8 mouse cellular contexts compared by ENCODE assay signal in the genomic region with DNA sequence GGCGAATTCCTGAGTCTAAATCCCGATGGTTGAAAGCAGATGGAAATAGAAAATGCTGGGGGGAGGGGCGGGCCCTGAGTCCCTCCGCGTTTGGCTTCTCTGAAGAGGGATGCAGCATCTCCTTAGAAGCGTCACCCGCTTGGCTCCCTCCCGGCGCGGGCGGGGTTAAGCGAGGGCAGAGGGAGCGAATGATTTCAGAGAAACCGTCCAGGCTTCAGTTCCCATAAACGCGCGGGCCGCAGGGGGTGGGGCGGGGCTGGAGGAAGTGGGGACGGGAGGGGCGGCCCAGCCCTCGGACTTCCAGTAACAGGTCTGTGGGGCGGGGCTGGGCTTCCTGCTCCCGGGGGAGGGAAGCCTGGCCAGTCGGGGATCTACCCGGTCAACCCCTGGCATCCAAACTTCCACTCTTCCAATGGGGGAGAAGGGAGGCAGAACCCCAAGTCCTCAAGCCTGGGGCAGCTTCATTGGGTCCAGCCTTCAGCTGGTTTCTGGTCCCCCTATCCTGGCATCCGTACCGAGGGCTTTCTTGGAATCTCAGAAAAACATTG. TPM values are rescaled to one million over a fixed set of nuclear protein-coding genes. Genes with fewer than 3 reads are reported as not detected.
DNase-seq lines count a peak whose midpoint lies in the region; ATAC-seq lines count a peak whose summit lies in the region.

No protein-coding gene starts in this region.

- peak overlapping the region; percentile 72 for H3K4me2 ChIP-seq in embryonic facial prominence, embryonic 13.5 days
- peak overlapping the region; percentile 84 for H3K4me2 ChIP-seq in heart, embryonic 12.5 days
- peak overlapping the region; percentile 70 for H3K4me2 ChIP-seq in kidney, embryonic 15.5 days
- H3K4me2 ChIP-seq in liver, embryonic 15.5 days, result peak overlapping the region; percentile 58

- peaks cover 29% of the 10 kb centered on the region for H3K4me1 ChIP-seq in embryonic facial prominence, embryonic 13.5 days
- H3K4me1 ChIP-seq in heart, embryonic 12.5 days (replicated peaks), result peaks cover 25% of the 10 kb centered on the region
- H3K4me1 ChIP-seq in kidney, embryonic 15.5 days, result peaks cover 38% of the 10 kb centered on the region
- H3K4me1 ChIP-seq in liver, embryonic 15.5 days (replicated peaks), result peaks cover 45% of the 10 kb centered on the region

- H3K27ac ChIP-seq in embryonic facial prominence, embryonic 13.5 days, result peak overlapping the region; percentile 69
- H3K27ac ChIP-seq in heart, embryonic 12.5 days (ENCODE audit: poor library complexity, severe bottlenecking), result no peak overlapping the region
- peak overlapping the region; percentile 67 for H3K27ac ChIP-seq in kidney, embryonic 15.5 days
- H3K27ac ChIP-seq in liver, embryonic 15.5 days (replicated peaks), result peak overlapping the region; percentile 85

- peak overlapping the region; percentile 66 for H3K9ac ChIP-seq in embryonic facial prominence, embryonic 13.5 days
- H3K9ac ChIP-seq in heart, embryonic 12.5 days, result peak overlapping the region; percentile 58
- peak overlapping the region; percentile 45 for H3K9ac ChIP-seq in kidney, embryonic 15.5 days
- peak overlapping the region; percentile 39; the same call in 1 of the 2 replicates for H3K9ac ChIP-seq in liver, embryonic 15.5 days

- peak; percentile 39 for DNase-seq in right cerebral cortex, adult 18-20 months
- DNase-seq in right cerebral cortex, postnatal 36 days (ENCODE audit: low spot score in 2 of 2), result no peak
- DNase-seq in neural tube, embryonic 10.5 days (ENCODE audit: extremely low spot score, low spot score), result peak; percentile 68
- peak; percentile 91 for DNase-seq in testis, postnatal 10 days (ENCODE audit: low spot score)

- H3K36me3 ChIP-seq in embryonic facial prominence, embryonic 13.5 days, result no peaks in the 10 kb centered on the region
- no peaks in the 10 kb centered on the region for H3K36me3 ChIP-seq in heart, embryonic 12.5 days
- H3K36me3 ChIP-seq in kidney, embryonic 15.5 days, result no peaks in the 10 kb centered on the region
- H3K36me3 ChIP-seq in liver, embryonic 15.5 days (replicated peaks), result peaks cover 6% of the 10 kb centered on the region; the same call in 1 of the 2 replicates

- 0 out of 2 replicates have a peak, but pooled peaks cover 5% of the 10 kb centered on the region for H3K9me3 ChIP-seq in embryonic facial prominence, embryonic 13.5 days
- H3K9me3 ChIP-seq in heart, embryonic 12.5 days (replicated peaks), result peaks cover 5% of the 10 kb centered on the region
- H3K9me3 ChIP-seq in kidney, embryonic 15.5 days (replicated peaks), result no peaks in the 10 kb centered on the region
- H3K9me3 ChIP-seq in liver, embryonic 15.5 days (replicated peaks), result no peaks in the 10 kb centered on the region; the same call in 1 of the 2 replicates

- under 1% methylated on average over 28 of the region's 28 CpGs for WGBS in embryonic facial prominence, embryonic 13.5 days
- WGBS in heart, embryonic 12.5 days, result under 1% methylated on average over 28 of the region's 28 CpGs
- WGBS in kidney, embryonic 15.5 days, result under 1% methylated on average over 28 of the region's 28 CpGs
- WGBS in liver, embryonic 15.5 days (ENCODE audit: insufficient replicate concordance), result under 1% methylated on average over 27 of the region's 28 CpGs

- peaks cover 29% of the 10 kb centered on the region for H3K27me3 ChIP-seq in embryonic facial prominence, embryonic 13.5 days
- peaks cover 41% of the 10 kb centered on the region for H3K27me3 ChIP-seq in heart, embryonic 12.5 days (replicated peaks)
- peaks cover 30% of the 10 kb centered on the region for H3K27me3 ChIP-seq in kidney, embryonic 15.5 days
- peaks cover 21% of the 10 kb centered on the region for H3K27me3 ChIP-seq in liver, embryonic 15.5 days

- ATAC-seq in embryonic facial prominence, embryonic 13.5 days (ENCODE audit: insufficient number of reproducible peaks, insufficient read depth, low FRiP score, low TSS enrichment, low read depth), result peak; percentile 63
- peak; percentile 63 for ATAC-seq in heart, embryonic 12.5 days (ENCODE audit: insufficient number of reproducible peaks, low FRiP score)
- ATAC-seq in kidney, embryonic 15.5 days (replicated peaks; ENCODE audit: low FRiP score), result peak; percentile 57
- ATAC-seq in liver, embryonic 15.5 days (ENCODE audit: insufficient read depth), result peak; percentile 51

- peak overlapping the region; percentile 48 for H3K4me3 ChIP-seq in embryonic facial prominence, embryonic 13.5 days
- peak overlapping the region; percentile 54 for H3K4me3 ChIP-seq in heart, embryonic 12.5 days
- peak overlapping the region; percentile 44 for H3K4me3 ChIP-seq in kidney, embryonic 15.5 days (replicated peaks)
- peak overlapping the region; percentile 45 for H3K4me3 ChIP-seq in liver, embryonic 15.5 days (replicated peaks)

RNA-seq across cellular contexts. Expression of a gene that starts 6.3 kb away (rescaled TPM):
- 2.2 and 3.6 TPM in 2 replicates for polyA plus RNA-seq in embryonic facial prominence, embryonic 13.5 days (2015; fragmentation: Nextera tagmentation; extraction: Ambion mirVana)
- 1.4 and 1.7 TPM in 2 replicates for polyA plus RNA-seq in heart, embryonic 12.5 days (2016; fragmentation: Nextera tagmentation; extraction: Ambion mirVana)
- polyA plus RNA-seq in kidney, embryonic 15.5 days (2015; fragmentation: Nextera tagmentation; extraction: Ambion mirVana), result 3.9 and 4.9 TPM in 2 replicates
- 4.7 and 5.3 TPM in 2 replicates for polyA plus RNA-seq in liver, embryonic 15.5 days (2015; fragmentation: Nextera tagmentation; extraction: Ambion mirVana)

RNA-seq across cellular contexts. Expression of a gene that starts 19.7 kb away (rescaled TPM):
- 8.1 and 10.4 TPM in 2 replicates for polyA plus RNA-seq in embryonic facial prominence, embryonic 13.5 days (2015; fragmentation: Nextera tagmentation; extraction: Ambion mirVana)
- polyA plus RNA-seq in heart, embryonic 12.5 days (2016; fragmentation: Nextera tagmentation; extraction: Ambion mirVana), result 0.27 TPM in 1 of 2 replicates, not detected in the other
- 8.3 and 9.1 TPM in 2 replicates for polyA plus RNA-seq in kidney, embryonic 15.5 days (2015; fragmentation: Nextera tagmentation; extraction: Ambion mirVana)
- 3.5 and 3.8 TPM in 2 replicates for polyA plus RNA-seq in liver, embryonic 15.5 days (2015; fragmentation: Nextera tagmentation; extraction: Ambion mirVana)

RNA-seq across cellular contexts. Expression of a gene that starts 35.5 kb away (rescaled TPM):
- polyA plus RNA-seq in embryonic facial prominence, embryonic 13.5 days (2015; fragmentation: Nextera tagmentation; extraction: Ambion mirVana), result 0.28 and 0.72 TPM in 2 replicates
- polyA plus RNA-seq in heart, embryonic 12.5 days (2016; fragmentation: Nextera tagmentation; extraction: Ambion mirVana), result not detected in 2 replicates
- 0.16 TPM in 1 of 2 replicates, not detected in the other for polyA plus RNA-seq in kidney, embryonic 15.5 days (2015; fragmentation: Nextera tagmentation; extraction: Ambion mirVana)
- polyA plus RNA-seq in liver, embryonic 15.5 days (2015; fragmentation: Nextera tagmentation; extraction: Ambion mirVana), result not detected in 2 replicates

RNA-seq across cellular contexts. Expression of a gene that starts 44.8 kb away (rescaled TPM):
- polyA plus RNA-seq in embryonic facial prominence, embryonic 13.5 days (2015; fragmentation: Nextera tagmentation; extraction: Ambion mirVana), result not detected in 2 replicates
- not detected in 2 replicates for polyA plus RNA-seq in heart, embryonic 12.5 days (2016; fragmentation: Nextera tagmentation; extraction: Ambion mirVana)
- not detected in 2 replicates for polyA plus RNA-seq in kidney, embryonic 15.5 days (2015; fragmentation: Nextera tagmentation; extraction: Ambion mirVana)
- not detected in 2 replicates for polyA plus RNA-seq in liver, embryonic 15.5 days (2015; fragmentation: Nextera tagmentation; extraction: Ambion mirVana)

RNA-seq across cellular contexts. Expression of a gene that starts 45.5 kb away (rescaled TPM):
- 98.1 and 116 TPM in 2 replicates for polyA plus RNA-seq in embryonic facial prominence, embryonic 13.5 days (2015; fragmentation: Nextera tagmentation; extraction: Ambion mirVana)
- polyA plus RNA-seq in heart, embryonic 12.5 days (2016; fragmentation: Nextera tagmentation; extraction: Ambion mirVana), result 232 and 245 TPM in 2 replicates
- 244 and 257 TPM in 2 replicates for polyA plus RNA-seq in kidney, embryonic 15.5 days (2015; fragmentation: Nextera tagmentation; extraction: Ambion mirVana)
- 10.3 and 11.3 TPM in 2 replicates for polyA plus RNA-seq in liver, embryonic 15.5 days (2015; fragmentation: Nextera tagmentation; extraction: Ambion mirVana)

Comparison
In these comparisons a context has a peak if more than half of its experiments do, and no peak if none do; other contexts are left out.
1. DNase-seq: peak in right cerebral cortex, adult 18-20 months (single experiment), neural tube, embryonic 10.5 days (single experiment) and testis, postnatal 10 days (single experiment); none in right cerebral cortex, postnatal 36 days (0 of 2).
2. Peak in every context shown above with its lines, with median percentiles within 50 percentile points of each other: ATAC-seq, H3K4me2 ChIP-seq, H3K4me3 ChIP-seq and H3K9ac ChIP-seq.